Mouse (Mus musculus) ovary, postnatal 14 days (tissue): Measurements from ENCODE around the gene Fam89b.
A peak's percentile ranks its signal among the peaks of the same experiment; 100 is the strongest.
"Not testable (repeated sequence)": the region's sequence is repeated elsewhere in the genome, so short reads cannot be mapped to it uniquely, and the experiment has no call there.

Experiments
- DNase-seq: peaks from one replicate; pipeline ENCODE4 v3.0.0; 2022; ENCODE audit warnings: low spot score

The Fam89b gene

GRCm38 (mm10) chr19:5711218-5711617 lies 18.2 kb downstream of the Fam89b start:
- DNase-seq: no peak

- DNase-seq: no peak
Measured at GRCm38 (mm10) chr19:5710581-5710980, 18.9 kb downstream of the Fam89b start.

- no peak for DNase-seq
Measured at GRCm38 (mm10) chr19:5710068-5710467, 19.4 kb downstream of the Fam89b start.

- DNase-seq: no peak
Measured at GRCm38 (mm10) chr19:5704801-5705571, 24.5 kb downstream of the Fam89b start.

GRCm38 (mm10) chr19:5704163-5704800 lies 25.2 kb downstream of the Fam89b start, which contains the start of gene Kcnk7:
TSS of gene Kcnk7 (plus strand) at chr19:5704367.
- no peak for DNase-seq

- no peak for DNase-seq
Measured at GRCm38 (mm10) chr19:5695849-5696462, 33.5 kb downstream of the Fam89b start.

- no peak for DNase-seq
Measured at GRCm38 (mm10) chr19:5693801-5694200, 35.7 kb downstream of the Fam89b start.

GRCm38 (mm10) chr19:5692913-5693396 lies 36.5 kb downstream of the Fam89b start:
- no peak for DNase-seq

GRCm38 (mm10) chr19:5692086-5692912 lies 37.2 kb downstream of the Fam89b start:
- DNase-seq: no peak

- no peak for DNase-seq
Measured at GRCm38 (mm10) chr19:5691601-5692000, 37.9 kb downstream of the Fam89b start.

GRCm38 (mm10) chr19:5690343-5690735 lies 39.1 kb downstream of the Fam89b start:
- DNase-seq: no peak

GRCm38 (mm10) chr19:5689565-5690342 lies 39.7 kb downstream of the Fam89b start:
- peak; percentile 74 for DNase-seq

GRCm38 (mm10) chr19:5689088-5689428 lies 40.4 kb downstream of the Fam89b start:
- no peak for DNase-seq

GRCm38 (mm10) chr19:5688200-5689087 lies 41.0 kb downstream of the Fam89b start, which contains the start of the genes Map3k11 and Pcnx3:
TSS of gene Map3k11 (plus strand) at chr19:5688742.
TSS of gene Pcnx3 (minus strand) at chr19:5688908.
- DNase-seq: peak; percentile 90

- DNase-seq: no peak
Measured at GRCm38 (mm10) chr19:5687738-5688137, 41.7 kb downstream of the Fam89b start.

- DNase-seq: not testable (repeated sequence)
Measured at GRCm38 (mm10) chr19:5686954-5687353, 42.5 kb downstream of the Fam89b start.

GRCm38 (mm10) chr19:5686437-5686836 lies 43.0 kb downstream of the Fam89b start:
- DNase-seq: no peak

- DNase-seq: no peak
Measured at GRCm38 (mm10) chr19:5685861-5686260, 43.6 kb downstream of the Fam89b start.

GRCm38 (mm10) chr19:5685431-5685830 lies 44.0 kb downstream of the Fam89b start:
- DNase-seq: no peak

- DNase-seq: no peak
Measured at GRCm38 (mm10) chr19:5684985-5685384, 44.5 kb downstream of the Fam89b start.
